Mouse (Mus musculus) megakaryocyte, adult 5-6 weeks (primary cell): ENCODE measurements at regions not wholly inside any gene's neighbourhood (a gene's known extent, or its start where the extent isn't known, plus 50 kb on each side); places are given as distances from the start of the nearest gene placed in this dataset.

Experiments
- ATAC-seq: 2 replicates; pipeline ENCODE4 v1.8.0; 2016; ENCODE audit warnings: mild to moderate bottlenecking, inconsistent platforms; ENCODE audit not compliant: poor library complexity, severe bottlenecking

GRCm38 (mm10) chr15:96521125-96521455 is 60.4 kb upstream of the Scaf11 start:
- no peak for ATAC-seq

GRCm38 (mm10) chr15:96520412-96521124 is 59.9 kb upstream of the Scaf11 start:
- ATAC-seq, result peak; percentile 43; the same call in 1 of the 2 replicates

GRCm38 (mm10) chr15:96518156-96518555 is 57.5 kb upstream of the Scaf11 start:
- no peak for ATAC-seq

- no peak for ATAC-seq
Measured at GRCm38 (mm10) chr15:96515620-96516019, 55.0 kb upstream of the Scaf11 start.

- ATAC-seq, result no peak
Measured at GRCm38 (mm10) chr15:96512636-96513035, 52.0 kb upstream of the Scaf11 start.
